8 mouse cellular contexts compared by ENCODE assay signal in the genomic region with DNA sequence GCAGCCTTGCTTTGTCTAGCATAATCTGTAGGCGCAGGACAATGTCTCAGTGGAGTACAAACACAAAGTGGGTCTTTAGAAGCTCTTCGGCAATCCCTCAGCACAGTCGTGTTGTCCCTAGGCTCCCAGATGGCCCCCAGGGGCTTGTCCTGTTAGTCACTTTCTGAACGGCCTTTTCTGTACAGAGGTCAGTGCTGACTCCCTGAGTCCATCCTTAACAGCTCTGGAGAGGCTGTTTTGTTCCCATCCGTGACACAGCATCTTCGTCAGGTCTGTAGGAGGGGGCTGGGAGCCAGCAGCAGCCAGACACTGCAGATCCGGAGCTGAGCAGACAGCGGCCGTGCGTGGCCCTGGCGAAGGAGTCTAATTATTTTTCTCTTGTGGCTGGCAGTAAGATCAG. TPM values are rescaled to one million over a fixed set of nuclear protein-coding genes. Genes with fewer than 3 reads are reported as not detected.
DNase-seq lines count a peak whose midpoint lies in the region; ATAC-seq lines count a peak whose summit lies in the region.

No protein-coding gene starts in this region.

- H3K4me3 ChIP-seq in kidney, embryonic 16.5 days (ENCODE audit: low read length): no peak overlapping the region
- no peak overlapping the region for H3K4me3 ChIP-seq in forebrain, embryonic 15.5 days

- H3K4me1 ChIP-seq in kidney, embryonic 16.5 days (ENCODE audit: insufficient read depth, low read length): peaks cover 52% of the 10 kb centered on the region
- peaks cover 44% of the 10 kb centered on the region for H3K4me1 ChIP-seq in forebrain, embryonic 15.5 days

- H3K4me2 ChIP-seq in kidney, embryonic 16.5 days (replicated peaks; ENCODE audit: low read depth, low read length): peak overlapping the region; percentile 27; the same call in 1 of the 2 replicates
- H3K4me2 ChIP-seq in forebrain, embryonic 15.5 days (replicated peaks): no peak overlapping the region; the same call in 1 of the 2 replicates

- DNase-seq in kidney, adult 9 months: no peak
- DNase-seq in adrenal gland, postnatal 36 days: peak; percentile 64 to 75
- DNase-seq in kidney, postnatal 4 days: peak; percentile 36 to 58
- peak; percentile 50 for DNase-seq in retina, postnatal 1 day
- DNase-seq in thymus, postnatal 36 days: no peak
- DNase-seq in right cerebral cortex, postnatal 4 days: no peak

- peak overlapping the region; percentile 47 for H3K9ac ChIP-seq in kidney, embryonic 16.5 days (replicated peaks; ENCODE audit: low read length)
- H3K9ac ChIP-seq in forebrain, embryonic 15.5 days (replicated peaks): 0 out of 2 replicates have a peak overlapping the region, but pooled peaks have one; percentile 14

- H3K9me3 ChIP-seq in kidney, embryonic 16.5 days (ENCODE audit: low read length): no peaks in the 10 kb centered on the region
- no peaks in the 10 kb centered on the region for H3K9me3 ChIP-seq in forebrain, embryonic 15.5 days

- H3K36me3 ChIP-seq in kidney, embryonic 16.5 days (ENCODE audit: insufficient read depth, low read length): no peaks in the 10 kb centered on the region
- H3K36me3 ChIP-seq in forebrain, embryonic 15.5 days: no peaks in the 10 kb centered on the region

- H3K27me3 ChIP-seq in kidney, embryonic 16.5 days (ENCODE audit: insufficient read depth, low read length): no peaks in the 10 kb centered on the region
- H3K27me3 ChIP-seq in forebrain, embryonic 15.5 days: no peaks in the 10 kb centered on the region

- ATAC-seq in kidney, embryonic 16.5 days (ENCODE audit: low FRiP score, low TSS enrichment): no peak
- ATAC-seq in forebrain, embryonic 15.5 days (replicated peaks): peak; percentile 53

- WGBS in kidney, embryonic 16.5 days: 30% methylated on average over 11 of the region's 11 CpGs
- WGBS in forebrain, embryonic 15.5 days: 6% methylated on average over 11 of the region's 11 CpGs

- H3K27ac ChIP-seq in kidney, embryonic 16.5 days (ENCODE audit: low read length): 0 out of 2 replicates have a peak overlapping the region, but pooled peaks have one; percentile 14
- H3K27ac ChIP-seq in forebrain, embryonic 15.5 days (replicated peaks): no peak overlapping the region

RNA-seq across cellular contexts. Expression of a gene that starts 7.6 kb away (rescaled TPM):
- polyA plus RNA-seq in kidney, embryonic 16.5 days (2015; fragmentation: Nextera tagmentation; extraction: Ambion mirVana): 11.7 and 15.8 TPM in 2 replicates
- total RNA-seq in adrenal gland, postnatal 36 days (2021): 100 to 1,000 TPM; 193 to 336 TPM
- 1.4 and 2.2 TPM in 2 replicates for polyA plus RNA-seq in forebrain, embryonic 15.5 days (2015; fragmentation: Nextera tagmentation; extraction: Ambion mirVana)

Comparison
In these comparisons a context has a peak if more than half of its experiments do, and no peak if none do; other contexts are left out.
1. DNase-seq: peak in adrenal gland, postnatal 36 days (2 of 2), kidney, postnatal 4 days (2 of 2) and retina, postnatal 1 day (single experiment); none in kidney, adult 9 months (single experiment), thymus, postnatal 36 days (0 of 2) and right cerebral cortex, postnatal 4 days (single experiment).